Mouse (Mus musculus) liver, adult 2 months (tissue): ENCODE data around the gene Mfng.

ENCODE experiments used
- CTCF ChIP-seq: fragments of 200-500 bp; IDR thresholded peaks from 2 replicates; pipeline ENCODE4 v1.5.1; 2011; ENCODE audit warnings: low read depth, low read length, control low read depth
- POLR2A ChIP-seq: fragments of 200-500 bp; IDR thresholded peaks from 2 replicates; pipeline ENCODE4 v1.6.1; 2011; ENCODE audit warnings: low read length, control low read depth; ENCODE audit not compliant: insufficient read depth; ENCODE audit errors: extremely low read depth

GRCm38 (mm10) chr15:78802776-78803391, 29.6 kb upstream of the Mfng start, which contains the start of gene Card10:
- TF ChIP-seq CTCF (no peak), POLR2A (peak; percentile 83)
